Mouse (Mus musculus): ENCODE measurements around the gene Myo1d.

DNA sequence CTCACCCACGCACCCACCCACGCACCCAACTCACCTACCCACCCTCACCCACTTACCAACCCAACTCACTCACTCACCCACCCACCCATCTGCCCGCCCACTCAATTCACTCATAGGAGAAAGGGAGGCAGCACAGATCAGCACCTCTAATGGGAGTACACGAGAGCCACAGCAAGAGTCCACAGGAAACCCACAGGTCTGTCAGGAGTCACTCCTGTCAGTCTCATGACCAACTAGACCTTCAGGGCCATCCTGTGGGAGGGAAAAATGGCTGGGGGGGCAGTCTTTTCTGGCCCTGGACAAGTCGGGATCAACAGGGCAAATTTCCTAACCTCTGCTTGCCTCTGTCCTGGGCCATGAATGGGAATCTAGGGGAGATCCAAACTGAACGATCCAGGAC, 272.0 kb downstream of the Myo1d start:
- TF ChIP-seq CTCF (IDR thresholded peaks at IDR 0.05; ENCODE audit: control insufficient read depth, insufficient read depth, low read length) = no peak
- no peak for TF ChIP-seq POLR2A (IDR thresholded peaks at IDR 0.05; ENCODE audit: borderline replicate concordance, control insufficient read depth, low read depth, low read length)
